Mouse (Mus musculus): ENCODE measurements at regions not wholly inside any gene's neighbourhood (a gene's known extent, or its start where the extent isn't known, plus 50 kb on each side); places are given as distances from the start of the nearest gene placed in this dataset.

DNA sequence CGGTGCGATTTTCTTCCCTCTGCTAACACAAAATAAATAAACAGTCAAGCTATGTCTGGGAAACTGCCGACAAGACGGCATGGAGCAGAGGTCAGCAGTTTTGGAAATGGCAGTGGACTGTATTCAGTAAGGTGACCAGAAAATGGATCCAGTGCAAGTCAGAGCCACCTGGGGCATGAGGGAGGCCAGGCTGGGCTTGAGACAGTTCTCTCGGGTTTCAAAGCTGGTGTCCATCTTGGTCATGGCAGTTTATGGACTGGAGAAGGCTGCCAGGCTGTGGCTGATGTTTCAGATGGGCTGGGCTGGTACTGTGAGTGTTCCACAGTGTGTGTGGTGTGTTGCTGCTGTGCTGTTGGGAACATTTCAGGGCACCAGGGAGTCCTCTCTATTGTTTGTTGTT is 143.6 kb downstream of the Dmrta2 start:
- DNase-seq (ENCODE audit: low spot score in 2 of 2): no peak

DNA sequence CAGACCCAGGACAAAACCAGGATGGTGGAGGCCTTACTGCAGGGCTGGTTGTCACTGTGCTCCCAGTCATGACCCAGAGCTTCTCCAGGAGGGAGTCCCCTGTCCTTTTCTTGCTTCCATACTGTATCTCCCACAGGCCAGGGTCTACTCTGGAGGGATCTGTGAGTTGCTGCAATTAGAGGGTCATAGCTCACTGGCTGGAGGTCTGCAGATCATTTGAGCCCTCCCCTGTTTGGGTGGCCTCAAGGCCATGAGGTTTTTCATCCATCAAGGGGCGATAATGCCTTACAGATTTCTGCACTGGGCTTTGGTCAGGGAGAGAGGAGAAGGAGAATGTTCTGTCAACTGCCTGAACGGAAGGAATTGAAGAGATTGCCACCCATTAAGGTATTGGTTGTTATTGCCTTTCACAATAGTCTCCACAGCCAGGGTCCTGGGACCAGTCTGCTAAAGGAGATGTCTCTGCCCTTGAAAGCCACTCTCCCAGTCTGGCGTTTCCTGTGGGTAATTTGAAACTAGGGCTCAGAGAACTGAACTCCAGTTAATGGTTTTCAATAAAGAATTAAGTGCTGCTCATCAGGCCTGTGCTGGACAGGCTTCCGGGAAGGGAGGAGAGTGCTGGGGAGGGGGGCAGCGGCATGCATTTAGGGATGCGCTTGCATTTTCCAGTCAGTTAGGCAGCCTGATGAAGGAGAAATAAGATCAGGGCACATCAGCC is 147.4 kb downstream of the Dmrta2 start:
- no peak for DNase-seq (ENCODE audit: low spot score in 2 of 2)

DNA sequence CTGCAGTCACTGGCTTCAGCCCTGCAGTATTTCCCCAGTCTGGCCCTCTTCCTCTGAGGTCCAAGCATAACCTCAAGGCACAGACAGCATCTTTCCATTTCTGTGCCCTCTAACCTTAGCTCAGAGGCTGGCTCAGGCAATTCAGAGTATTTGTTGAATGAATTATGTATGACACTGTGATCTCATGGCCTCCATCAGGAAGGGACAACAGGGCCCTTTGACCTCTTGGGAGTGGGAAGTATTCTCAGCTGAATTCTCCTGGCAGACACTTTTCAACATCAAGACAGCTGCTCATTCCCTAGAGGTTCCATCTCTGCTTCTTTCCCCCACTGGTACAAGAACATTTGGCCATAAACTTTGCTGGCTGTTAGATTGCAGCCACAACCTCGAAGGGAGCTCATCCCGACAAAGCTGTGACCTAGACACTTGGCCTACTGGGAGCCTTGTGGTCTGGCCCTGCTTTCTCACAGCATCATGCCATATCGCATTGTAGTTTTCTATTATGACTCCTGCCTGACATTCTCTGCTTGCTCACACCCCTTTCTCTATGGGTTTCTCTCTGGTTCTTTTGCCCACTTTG is 150.2 kb downstream of the Dmrta2 start:
- no peak for DNase-seq (ENCODE audit: low spot score in 2 of 2)

DNA sequence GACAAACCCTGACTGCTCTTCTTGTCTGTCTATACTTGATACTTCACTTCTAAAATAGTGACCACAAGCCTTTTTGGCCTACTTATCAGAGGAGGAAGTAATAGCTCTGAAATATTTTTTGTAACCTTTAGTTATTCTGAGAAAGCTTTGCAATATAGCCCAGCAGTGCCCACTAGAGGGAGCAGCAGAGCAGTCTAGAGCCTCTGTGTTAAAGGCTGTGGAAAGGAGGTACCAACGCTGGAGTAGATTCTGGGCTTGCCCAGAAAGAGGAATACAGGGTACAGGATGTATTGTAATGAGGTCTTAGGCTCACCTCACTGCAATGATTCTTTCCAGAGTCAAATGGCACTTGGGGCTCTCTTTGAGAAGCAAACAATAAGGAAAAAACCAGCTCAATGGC is 151.1 kb downstream of the Dmrta2 start:
- DNase-seq (ENCODE audit: low spot score in 2 of 2): peak; percentile 54 to 88

DNA sequence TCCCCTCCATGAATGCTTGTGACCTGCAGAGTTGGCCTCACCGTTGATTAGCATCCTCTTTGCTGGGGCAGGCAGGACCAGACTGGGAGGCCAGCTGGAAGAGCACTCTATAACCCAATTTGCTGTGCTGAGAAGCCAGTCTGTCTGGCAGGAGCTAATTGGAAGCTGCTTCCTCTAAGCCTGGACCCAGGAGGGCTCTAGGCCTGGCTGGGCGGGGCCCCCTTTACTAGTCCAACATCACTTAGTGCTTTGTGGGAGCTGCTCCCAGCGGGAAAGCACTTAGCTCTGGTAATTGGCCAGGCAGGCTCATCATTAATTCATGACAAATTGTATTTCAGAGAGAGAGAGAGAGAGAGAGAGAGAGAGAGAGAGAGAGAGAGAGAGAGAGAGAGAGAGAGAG is 151.7 kb downstream of the Dmrta2 start:
- DNase-seq (ENCODE audit: low spot score in 2 of 2): no peak

DNA sequence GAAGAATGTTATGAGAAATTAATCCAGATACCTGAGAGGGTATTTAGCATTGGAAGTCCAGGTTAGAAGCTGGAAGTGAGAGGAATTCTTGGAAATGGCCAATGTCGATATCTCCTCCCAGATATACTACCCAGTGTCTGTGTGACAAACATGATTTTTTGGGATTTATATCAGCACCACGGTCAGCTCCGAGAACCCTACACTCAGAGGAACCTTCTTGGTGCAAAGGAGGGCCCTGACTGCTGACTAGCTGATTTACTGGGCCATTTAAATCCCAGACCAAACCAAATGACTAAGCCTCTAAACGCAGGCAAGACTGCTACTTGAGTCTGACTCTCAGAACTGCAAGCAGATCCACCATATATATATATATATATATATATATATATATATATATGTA is 154.2 kb downstream of the Dmrta2 start:
- DNase-seq (ENCODE audit: low spot score in 2 of 2): no peak

DNA sequence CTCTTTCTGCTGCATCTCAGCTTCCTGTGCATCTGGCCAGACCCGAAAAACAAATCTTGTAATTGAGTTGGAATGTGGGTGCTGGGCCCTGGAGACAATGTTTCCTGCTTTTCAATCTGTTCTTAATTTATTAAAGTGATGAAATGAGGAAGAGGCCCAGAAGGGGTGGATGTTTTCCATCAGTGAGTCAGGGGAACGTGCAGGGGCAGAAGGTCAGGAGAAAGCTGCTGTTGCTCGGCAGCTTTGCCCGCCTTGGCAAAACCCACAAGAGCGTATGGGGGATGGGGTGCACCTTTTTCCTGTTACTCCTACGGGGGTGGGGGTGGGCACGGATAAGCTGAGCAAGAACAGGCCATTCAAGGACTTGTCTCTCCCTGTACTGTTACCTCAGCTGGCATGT is 156.2 kb downstream of the Dmrta2 start:
- peak in 1 of 2 experiments; percentile 18 for DNase-seq (ENCODE audit: low spot score in 2 of 2)

DNA sequence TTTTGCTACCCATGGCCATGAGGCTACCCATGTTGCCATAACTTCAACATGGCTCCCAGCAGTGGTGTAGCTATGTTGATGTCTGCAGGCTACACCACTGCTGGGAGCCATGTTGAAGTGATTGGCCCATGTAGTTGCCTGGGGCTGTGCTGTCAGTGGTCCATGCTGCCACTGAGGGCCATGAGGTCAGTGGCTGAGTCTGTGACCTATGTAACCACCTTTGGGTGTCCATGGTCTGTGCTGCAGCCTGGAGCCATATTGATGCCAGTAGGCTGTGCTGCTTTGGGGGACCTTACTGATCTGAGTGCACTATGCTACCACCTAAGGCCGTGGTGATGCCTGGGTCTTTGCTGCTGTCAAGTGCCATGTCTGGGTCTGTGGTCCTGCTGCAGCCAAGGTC is 167.4 kb downstream of the Dmrta2 start:
- no peak for DNase-seq (ENCODE audit: low spot score in 2 of 2)

DNA sequence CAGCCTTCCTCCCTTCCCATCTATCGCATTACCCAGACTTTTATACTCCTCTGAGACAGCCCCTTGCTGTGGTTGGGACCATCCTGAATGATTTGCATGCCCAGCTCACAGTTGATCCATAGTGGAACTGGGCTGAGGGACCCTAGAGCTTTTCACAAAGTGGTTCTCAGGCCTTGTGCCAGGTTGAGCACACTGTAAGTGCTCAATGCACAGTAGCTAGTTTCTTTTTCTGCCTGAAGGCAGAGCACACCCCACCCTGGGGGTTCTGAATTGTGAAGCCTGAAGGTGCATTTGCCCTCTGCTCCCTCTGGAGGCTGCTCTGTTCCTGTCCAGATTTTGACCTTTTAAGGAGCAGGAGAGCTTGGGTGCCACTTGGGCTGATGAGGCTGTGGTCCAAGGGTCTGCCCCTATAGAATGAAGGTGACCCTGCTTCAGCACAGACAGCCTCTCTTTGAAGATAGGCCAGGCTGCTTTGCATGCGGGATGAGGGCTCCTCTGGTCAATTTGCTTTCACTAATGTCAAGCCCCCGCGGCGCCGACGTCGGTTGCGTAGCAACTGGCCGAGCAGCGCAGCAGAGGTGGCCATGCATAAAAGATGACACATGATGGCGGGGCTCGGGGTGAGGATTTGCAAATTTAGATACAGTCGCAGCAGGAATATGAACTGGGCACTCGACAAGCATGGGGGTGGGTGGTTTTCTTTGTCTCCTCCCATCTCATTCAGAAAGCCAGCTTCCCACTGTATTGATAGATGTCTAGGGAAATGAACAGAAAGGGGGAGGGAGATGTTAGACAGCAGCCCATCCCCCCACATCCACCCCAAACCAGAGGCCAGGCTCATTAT is 174.5 kb downstream of the Dmrta2 start:
- DNase-seq (ENCODE audit: low spot score in 2 of 2): no peak

Data from layer of hippocampus, adult 18-20 months (tissue).